Mouse (Mus musculus) embryonic facial prominence, embryonic 13.5 days (tissue): ENCODE measurements around the gene Slc6a16. TPM values are rescaled to one million over a fixed set of nuclear protein-coding genes. Genes with fewer than 3 reads are reported as not detected.

Experiments used
- ATAC-seq: fragments of 200-750 bp; cut with Nextera tagmentation; 2 replicates; pipeline ENCODE4 v1.8.0; 2017; ENCODE audit warnings: low read depth; ENCODE audit not compliant: insufficient number of reproducible peaks, insufficient read depth, low FRiP score, low TSS enrichment
- H3K27ac ChIP-seq: fragments of 300-500 bp; sonication (generic); 2 replicates; pipeline ENCODE4 v1.5.1; 2015; ENCODE audit warnings: moderate library complexity, mild to moderate bottlenecking, inconsistent platforms
- H3K27me3 ChIP-seq: fragments of 300-500 bp; sonication (generic); 2 replicates; pipeline ENCODE4 v1.6.1; 2015; ENCODE audit warnings: mild to moderate bottlenecking, inconsistent platforms
- H3K36me3 ChIP-seq: fragments of 300-500 bp; sonication (generic); 2 replicates; pipeline ENCODE4 v1.6.1; 2015; ENCODE audit warnings: mild to moderate bottlenecking, inconsistent platforms
- H3K4me1 ChIP-seq: fragments of 300-500 bp; sonication (generic); 2 replicates; pipeline ENCODE4 v1.6.1; 2015; ENCODE audit warnings: inconsistent platforms
- H3K4me2 ChIP-seq: fragments of 300-500 bp; sonication (generic); 2 replicates; pipeline ENCODE4 v1.6.1; 2015; ENCODE audit warnings: moderate library complexity, mild to moderate bottlenecking, inconsistent platforms
- H3K4me3 ChIP-seq: fragments of 300-500 bp; sonication (generic); 2 replicates; pipeline ENCODE4 v1.5.1; 2015; ENCODE audit warnings: mild to moderate bottlenecking, inconsistent platforms
- H3K9ac ChIP-seq: fragments of 300-500 bp; sonication (generic); 2 replicates; pipeline ENCODE4 v1.6.1; 2015; ENCODE audit warnings: mild to moderate bottlenecking, inconsistent platforms
- H3K9me3 ChIP-seq: fragments of 300-500 bp; sonication (generic); 2 replicates; pipeline ENCODE4 v1.6.1; 2016; ENCODE audit warnings: inconsistent platforms
- WGBS: fragments of 180-500 bp; shearing (Covaris S2); methylation state at CpG from one replicate; pipeline ENCODE4 v1.1.7; 2015; ENCODE audit warnings: mixed read lengths; 5-methylcytosine and 5-hydroxymethylcytosine counted together
- polyA plus RNA-seq: library from polyadenylated mRNA; unstranded; fragments of >200 nt; fragmentation: Nextera tagmentation; extraction: Ambion mirVana; gene quantifications from 2 replicates; pipeline ENCODE4 v1.2.1, GENCODE M21; 2015

The Slc6a16 gene
- polyA plus RNA-seq, 1 experiment from 2014 or later: 0.17 TPM

DNA sequence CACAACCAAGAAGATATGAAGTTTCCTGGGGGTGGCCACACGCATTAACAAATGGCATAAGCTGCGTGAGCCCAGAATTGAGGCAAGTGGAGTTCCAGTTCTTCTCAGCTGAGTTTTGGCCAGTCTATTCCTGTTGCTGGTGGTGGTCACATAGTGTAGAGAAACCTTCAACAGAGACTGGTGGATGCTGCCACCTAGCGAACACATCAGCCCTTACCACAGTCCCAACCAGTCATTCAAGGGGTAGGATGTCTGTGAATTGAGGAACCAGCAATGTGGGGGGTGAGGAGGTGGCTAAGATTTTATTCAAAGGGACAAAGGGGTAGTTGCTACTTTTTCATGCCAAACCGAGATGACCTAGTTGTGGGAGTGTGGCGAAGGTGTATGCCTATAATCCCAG, 58.9 kb downstream of the Slc6a16 start:
- Histone ChIP-seq H3K9ac (0 out of 2 replicates have a peak overlapping the region, but pooled peaks have one; percentile 21), H3K36me3 (peaks cover 19% of the 10 kb centered on the region), H3K4me3 (no peak overlapping the region), H3K27ac (no peak overlapping the region), H3K4me1 (peaks cover 17% of the 10 kb centered on the region; the same call in 1 of the 2 replicates), H3K9me3 (no peaks in the 10 kb centered on the region), H3K4me2 (no peak overlapping the region), H3K27me3 (no peaks in the 10 kb centered on the region)
- WGBS: 12% methylated on average over 5 of the region's 5 CpGs
- ATAC-seq: peak; percentile 80

DNA sequence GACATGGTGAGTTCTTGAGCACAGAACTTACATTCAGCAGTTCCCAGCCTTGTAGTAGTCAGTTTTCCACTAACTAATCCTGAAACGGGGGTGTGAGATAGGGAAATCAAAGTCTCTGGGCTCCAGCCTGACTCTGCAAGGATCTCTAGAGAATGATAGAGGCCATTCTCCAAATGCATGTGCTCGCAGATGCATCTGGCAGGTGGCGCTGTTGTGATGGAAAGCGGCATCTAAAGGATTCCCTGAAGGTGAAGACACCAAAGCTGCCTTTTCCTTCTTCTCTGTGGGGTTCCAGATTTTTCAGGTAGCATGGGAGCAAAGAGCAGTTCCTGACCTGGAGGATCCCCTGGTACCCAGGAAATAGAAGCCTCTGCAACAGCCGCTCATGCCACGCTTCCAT, 59.4 kb downstream of the Slc6a16 start:
- no peak overlapping the region for H3K27ac ChIP-seq
- no peak overlapping the region for H3K4me3 ChIP-seq
- H3K36me3 ChIP-seq: peaks cover 20% of the 10 kb centered on the region
- H3K27me3 ChIP-seq: no peaks in the 10 kb centered on the region
- no peak for ATAC-seq
- WGBS: 13% methylated on average over 6 of the region's 6 CpGs
- peak overlapping the region; percentile 36; the same call in 1 of the 2 replicates for H3K9ac ChIP-seq
- no peak overlapping the region for H3K4me2 ChIP-seq
- no peaks in the 10 kb centered on the region for H3K9me3 ChIP-seq
- H3K4me1 ChIP-seq: peaks cover 22% of the 10 kb centered on the region

DNA sequence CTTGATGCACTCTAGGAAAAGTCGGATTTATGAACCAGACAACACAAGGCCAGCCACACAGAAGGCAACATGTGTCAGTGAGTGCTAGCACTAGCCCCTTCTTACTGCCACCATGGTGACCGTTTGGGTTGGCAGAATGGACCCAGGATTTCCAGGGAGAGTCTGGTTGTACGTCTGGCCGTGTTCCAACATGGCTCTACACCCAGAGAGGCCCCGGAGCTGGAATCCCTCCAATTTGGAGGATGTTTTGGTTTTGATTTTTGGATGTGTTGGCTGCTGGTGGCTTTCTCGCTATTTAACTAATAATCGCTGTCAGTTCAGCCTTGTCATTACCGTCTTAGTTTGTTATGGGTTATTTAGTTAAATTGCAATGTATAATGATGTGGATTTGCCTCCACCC, 61.7 kb downstream of the Slc6a16 start:
- H3K9ac ChIP-seq: no peak overlapping the region
- WGBS: 58% methylated on average over 8 of the region's 8 CpGs
- H3K27me3 ChIP-seq: no peaks in the 10 kb centered on the region
- ATAC-seq: no peak
- peaks cover 23% of the 10 kb centered on the region for H3K4me1 ChIP-seq
- H3K4me2 ChIP-seq: no peak overlapping the region
- no peaks in the 10 kb centered on the region for H3K9me3 ChIP-seq
- H3K27ac ChIP-seq: no peak overlapping the region
- H3K4me3 ChIP-seq: no peak overlapping the region
- peaks cover 23% of the 10 kb centered on the region for H3K36me3 ChIP-seq

DNA sequence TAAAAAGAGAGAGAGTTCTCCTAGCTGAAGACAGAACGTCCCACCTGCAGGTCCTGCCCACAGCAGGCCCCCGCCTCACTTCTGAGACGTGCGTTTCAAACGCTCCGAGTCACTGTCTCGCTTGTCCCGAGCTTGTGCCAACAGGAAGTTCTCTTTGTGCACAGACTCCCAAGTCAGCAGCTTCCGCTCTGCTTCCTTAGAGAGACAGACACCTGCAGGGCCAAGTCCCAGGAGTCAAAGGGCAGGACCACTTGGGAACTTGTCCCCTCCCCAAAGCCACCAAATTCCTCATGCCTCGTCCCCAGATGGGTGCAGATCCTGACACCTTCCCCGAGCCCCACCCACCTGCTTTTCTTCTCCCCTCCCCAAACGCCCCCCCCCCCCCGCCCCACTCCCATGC, 64.0 kb downstream of the Slc6a16 start:
- Histone ChIP-seq H3K27ac (no peak overlapping the region), H3K4me1 (peaks cover 23% of the 10 kb centered on the region), H3K4me3 (no peak overlapping the region), H3K27me3 (no peaks in the 10 kb centered on the region), H3K4me2 (peak overlapping the region; percentile 27; the same call in 1 of the 2 replicates), H3K9ac (no peak overlapping the region; the same call in 1 of the 2 replicates), H3K36me3 (peaks cover 35% of the 10 kb centered on the region), H3K9me3 (no peaks in the 10 kb centered on the region)
- WGBS: 21% methylated on average over 11 of the region's 13 CpGs
- ATAC-seq: peak; percentile 23; the same call in 1 of the 2 replicates

DNA sequence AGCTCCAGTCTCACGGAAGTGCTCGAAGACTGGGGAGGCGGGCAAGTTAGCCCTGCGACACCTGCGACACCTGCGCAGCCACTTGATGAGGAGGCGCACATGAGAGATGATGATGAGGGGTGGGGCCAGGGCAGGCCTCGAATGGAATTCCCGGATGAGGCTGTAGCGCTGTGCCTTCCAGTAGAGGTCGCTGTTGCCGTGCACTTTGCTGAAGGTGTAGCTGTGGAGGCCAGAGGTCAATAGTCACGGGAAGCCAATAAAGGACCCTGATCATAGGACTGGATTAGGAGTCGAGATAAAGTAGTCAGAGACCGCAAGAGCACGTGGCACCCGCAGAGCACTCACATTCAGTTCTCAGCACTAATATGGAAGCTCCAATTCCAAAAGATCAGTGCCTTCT, 64.4 kb downstream of the Slc6a16 start:
- ATAC-seq: peak; percentile 35; the same call in 1 of the 2 replicates
- Histone ChIP-seq H3K27me3 (no peaks in the 10 kb centered on the region), H3K27ac (no peak overlapping the region), H3K4me2 (peak overlapping the region; percentile 27; the same call in 1 of the 2 replicates), H3K9me3 (no peaks in the 10 kb centered on the region), H3K4me3 (no peak overlapping the region), H3K36me3 (peaks cover 39% of the 10 kb centered on the region), H3K4me1 (peaks cover 21% of the 10 kb centered on the region), H3K9ac (no peak overlapping the region)
- 6% methylated on average over 17 of the region's 17 CpGs for WGBS

DNA sequence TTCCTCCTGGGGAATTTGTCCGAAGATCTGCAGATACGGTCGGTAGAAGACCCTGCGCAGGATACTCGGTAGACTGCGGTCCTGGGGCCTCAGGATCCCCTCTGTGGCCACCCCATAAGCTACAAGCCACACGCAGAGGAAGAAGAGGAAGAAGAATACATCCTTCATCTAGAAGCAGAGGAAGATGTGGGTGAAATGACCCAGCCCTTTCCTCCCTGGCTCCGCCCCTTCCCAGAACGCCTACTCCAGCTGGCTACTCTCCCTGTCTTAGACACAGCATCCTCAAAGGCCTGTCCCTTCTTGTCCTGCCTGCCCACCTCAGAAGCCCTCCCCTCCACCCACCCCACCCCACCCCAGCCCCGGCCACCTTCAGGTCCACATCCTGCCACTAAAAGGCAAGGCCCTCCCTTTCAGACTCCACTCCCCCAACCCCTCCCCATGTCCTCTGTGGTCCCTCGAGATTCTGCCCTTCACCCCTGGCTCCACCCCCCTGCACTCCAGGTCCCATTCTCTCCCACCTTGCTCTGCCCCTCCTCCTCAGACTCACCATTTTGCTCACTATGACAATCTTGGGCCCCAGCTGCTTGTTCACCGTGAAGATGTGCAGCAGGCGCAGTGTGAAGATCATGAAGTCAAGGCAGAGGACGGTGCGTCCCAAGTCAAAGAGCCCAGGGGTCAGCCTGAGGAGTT, 67.8 kb downstream of the Slc6a16 start:
- Histone ChIP-seq H3K4me3 (no peak overlapping the region), H3K27me3 (no peaks in the 10 kb centered on the region), H3K36me3 (peaks cover 34% of the 10 kb centered on the region), H3K4me2 (no peak overlapping the region), H3K9me3 (no peaks in the 10 kb centered on the region), H3K27ac (no peak overlapping the region), H3K9ac (no peak overlapping the region; the same call in 1 of the 2 replicates), H3K4me1 (peaks cover 17% of the 10 kb centered on the region)
- no peak for ATAC-seq
- WGBS: 73% methylated on average over 15 of the region's 15 CpGs

DNA sequence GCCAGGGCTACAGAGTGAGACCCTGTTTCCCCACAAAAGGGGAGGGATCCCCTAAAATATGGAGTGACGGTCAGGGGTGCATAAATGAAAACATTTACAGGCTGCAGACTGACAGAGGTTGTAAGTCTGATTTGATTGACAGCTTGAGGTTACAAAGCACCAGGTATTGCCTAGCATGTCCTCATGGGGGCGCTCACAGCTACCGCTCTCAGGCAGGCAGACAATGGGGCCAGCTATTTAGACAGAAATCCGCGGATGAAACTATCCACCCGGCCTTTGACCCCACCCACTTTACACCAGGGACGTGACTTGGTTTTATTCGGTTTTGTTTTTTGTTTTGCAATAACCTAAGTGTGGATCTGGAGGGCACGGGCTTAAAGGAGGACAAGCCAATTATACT, 68.6 kb downstream of the Slc6a16 start:
- H3K9ac ChIP-seq: no peak overlapping the region; the same call in 1 of the 2 replicates
- 12% methylated on average over 9 of the region's 9 CpGs for WGBS

DNA sequence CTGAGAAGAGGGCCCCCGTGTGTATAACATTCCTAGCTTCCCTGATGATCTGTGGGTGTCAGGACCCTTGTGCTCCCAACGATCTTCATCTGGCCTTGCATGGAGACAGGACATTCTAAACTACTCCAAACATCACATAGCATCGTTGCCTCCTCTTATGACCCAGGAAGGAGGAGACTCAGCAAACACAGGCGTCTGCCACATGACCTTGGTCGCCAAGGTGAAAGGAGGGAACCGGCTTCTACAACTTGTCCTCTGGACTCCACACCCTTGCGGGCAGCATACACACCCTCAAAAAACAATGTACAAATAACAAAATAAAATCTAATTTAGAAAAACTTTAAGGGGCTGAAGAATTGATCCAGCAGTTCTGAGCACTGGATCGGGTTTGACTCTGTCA, 71.1 kb downstream of the Slc6a16 start:
- Histone ChIP-seq H3K27ac (no peak overlapping the region), H3K4me2 (no peak overlapping the region), H3K4me1 (peaks cover 14% of the 10 kb centered on the region), H3K4me3 (no peak overlapping the region), H3K9ac (no peak overlapping the region), H3K27me3 (no peaks in the 10 kb centered on the region), H3K36me3 (peaks cover 42% of the 10 kb centered on the region), H3K9me3 (no peaks in the 10 kb centered on the region)
- 55% methylated on average over 8 of the region's 8 CpGs for WGBS
- ATAC-seq: no peak

More for the DNA sequence above, 68.6 kb downstream of the Slc6a16 start:
- Histone ChIP-seq H3K36me3 (peaks cover 28% of the 10 kb centered on the region), H3K27ac (no peak overlapping the region), H3K4me3 (no peak overlapping the region), H3K4me1 (peaks cover 20% of the 10 kb centered on the region), H3K27me3 (no peaks in the 10 kb centered on the region), H3K9me3 (no peaks in the 10 kb centered on the region), H3K4me2 (no peak overlapping the region)
- no peak for ATAC-seq

DNA sequence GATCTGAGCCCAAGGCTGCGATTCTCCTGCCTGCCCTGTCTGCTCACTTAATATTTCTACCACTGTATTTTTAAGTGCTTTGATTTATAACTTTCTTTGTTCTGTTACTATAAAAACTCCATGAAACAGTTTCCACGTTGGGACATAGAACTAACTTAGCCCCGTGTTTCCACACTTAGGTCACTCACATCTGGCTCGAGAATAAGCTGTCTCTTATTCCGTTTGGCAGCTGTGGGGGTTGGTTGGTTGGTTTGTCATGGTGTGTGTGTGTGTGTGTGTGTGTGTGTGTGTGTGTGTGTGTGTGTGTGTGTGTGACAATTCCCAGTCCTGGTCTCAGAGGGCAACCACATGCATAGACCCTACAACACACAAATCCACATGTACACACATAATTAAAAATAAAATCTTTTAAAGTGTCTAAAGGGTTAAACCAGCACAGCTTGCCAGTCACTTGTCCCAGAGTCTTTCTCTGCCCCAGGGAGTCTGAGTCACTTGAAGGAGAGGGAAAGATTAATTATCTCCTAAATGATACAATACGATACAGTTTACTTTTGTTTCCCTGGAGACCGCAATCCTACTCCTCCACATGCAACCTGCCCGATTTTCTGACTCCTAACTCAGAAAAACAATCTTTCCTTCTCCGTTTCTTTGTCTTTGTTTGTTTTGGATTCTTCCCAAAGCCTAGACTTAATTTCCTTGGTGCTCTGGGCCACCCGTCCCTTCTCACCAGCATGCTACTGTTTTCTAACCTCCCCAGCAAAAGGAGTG, 72.0 kb downstream of the Slc6a16 start:
- peak overlapping the region; percentile 14; the same call in 1 of the 2 replicates for H3K4me2 ChIP-seq
- H3K9ac ChIP-seq: peak overlapping the region; percentile 37; the same call in 1 of the 2 replicates
- peak overlapping the region; percentile 36; the same call in 1 of the 2 replicates for H3K27ac ChIP-seq
- H3K4me1 ChIP-seq: peaks cover 14% of the 10 kb centered on the region
- H3K9me3 ChIP-seq: no peaks in the 10 kb centered on the region
- 14% methylated on average over 10 of the region's 10 CpGs for WGBS
- peaks cover 42% of the 10 kb centered on the region for H3K36me3 ChIP-seq
- no peak overlapping the region for H3K4me3 ChIP-seq
- H3K27me3 ChIP-seq: no peaks in the 10 kb centered on the region
- ATAC-seq: no peak

DNA sequence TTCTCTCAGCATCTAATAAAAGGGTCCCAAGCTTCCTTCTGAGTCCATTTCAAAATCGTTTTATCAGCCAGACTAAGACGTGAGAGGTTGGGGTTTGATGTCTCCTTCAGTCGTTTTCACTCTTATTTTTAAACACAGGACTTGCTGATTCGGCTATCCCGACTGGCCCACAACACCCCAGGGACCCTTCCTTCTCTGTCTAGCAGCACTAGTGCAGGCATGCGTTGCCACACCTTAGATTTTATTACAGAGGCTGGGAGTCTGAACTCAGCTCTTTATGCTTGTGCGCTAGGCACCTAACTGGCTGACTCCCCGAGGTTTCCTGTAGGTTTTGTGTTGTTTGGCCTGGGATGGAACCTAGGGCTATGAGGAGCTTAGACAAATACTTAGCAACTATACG, 72.6 kb downstream of the Slc6a16 start:
- peak overlapping the region; percentile 14; the same call in 1 of the 2 replicates for H3K4me2 ChIP-seq
- WGBS: 26% methylated on average over 9 of the region's 9 CpGs
- H3K9ac ChIP-seq: peak overlapping the region; percentile 37; the same call in 1 of the 2 replicates
- peak overlapping the region; percentile 36; the same call in 1 of the 2 replicates for H3K27ac ChIP-seq
- no peak overlapping the region for H3K4me3 ChIP-seq
- ATAC-seq: no peak
- H3K9me3 ChIP-seq: no peaks in the 10 kb centered on the region
- H3K27me3 ChIP-seq: no peaks in the 10 kb centered on the region
- H3K4me1 ChIP-seq: peaks cover 14% of the 10 kb centered on the region
- peaks cover 42% of the 10 kb centered on the region for H3K36me3 ChIP-seq

DNA sequence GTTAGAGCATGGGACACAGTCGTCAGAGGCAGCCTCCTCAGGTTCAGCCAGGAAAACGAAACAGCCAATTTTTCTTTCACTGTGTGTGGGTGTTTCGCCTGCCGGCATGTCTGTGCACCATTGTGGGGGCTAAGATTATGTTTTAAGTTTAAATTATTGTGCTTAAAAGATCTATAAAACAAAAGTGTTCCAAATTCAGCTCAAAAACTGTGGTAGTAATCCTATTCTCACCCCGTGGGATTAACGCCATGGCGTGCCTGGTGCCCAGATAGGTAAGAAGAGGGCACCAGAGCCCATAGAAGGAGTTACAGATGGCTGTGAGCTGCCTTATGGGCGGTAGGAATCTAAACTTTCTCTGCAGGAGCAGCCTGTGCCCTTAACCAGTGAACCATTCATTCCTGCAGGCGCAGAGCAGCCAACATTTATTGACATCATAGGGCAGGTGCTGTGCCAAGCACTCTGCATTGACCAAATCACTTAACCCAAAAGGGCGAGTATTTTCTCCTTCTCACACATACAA, 74.4 kb downstream of the Slc6a16 start:
- no peaks in the 10 kb centered on the region for H3K9me3 ChIP-seq
- no peak overlapping the region for H3K9ac ChIP-seq
- H3K4me3 ChIP-seq: no peak overlapping the region
- H3K27me3 ChIP-seq: no peaks in the 10 kb centered on the region
- H3K4me2 ChIP-seq: no peak overlapping the region
- H3K4me1 ChIP-seq: peaks cover 14% of the 10 kb centered on the region
- H3K27ac ChIP-seq: no peak overlapping the region
- peaks cover 47% of the 10 kb centered on the region for H3K36me3 ChIP-seq
- ATAC-seq: no peak
- WGBS: 89% methylated on average over 10 of the region's 10 CpGs
